Mouse (Mus musculus) CD4-positive helper T cell, adult 2 months (primary cell): ENCODE measurements around the gene H2bfm.
"Not testable (repeated sequence)": the region's sequence is repeated elsewhere in the genome, so short reads cannot be mapped to it uniquely, and the experiment has no call there.

Experiments
- DNase-seq: peaks from one replicate; pipeline ENCODE4 v3.0.0-alpha.2; 2012; ENCODE audit warnings: low read depth, missing footprints, low spot score

Gene H2bfm

GRCm38 (mm10) chrX:136927031-136927430 is at the start of gene H2bfm:
Gene H2bfm (plus strand): TSS chrX:136927325.
- DNase-seq = peak; percentile 40

GRCm38 (mm10) chrX:136895757-136896156 is 31.4 kb upstream of the H2bfm start:
- DNase-seq = peak; percentile 2

GRCm38 (mm10) chrX:136904369-136904768 is 22.8 kb upstream of the H2bfm start:
- no peak for DNase-seq

- DNase-seq = no peak
Measured at GRCm38 (mm10) chrX:136925863-136926262, 1.3 kb upstream of the H2bfm start.

- DNase-seq = no peak
Measured at GRCm38 (mm10) chrX:136937985-136938384, 10.9 kb downstream of the H2bfm start.

GRCm38 (mm10) chrX:136957583-136958279 is 30.6 kb downstream of the H2bfm start:
- DNase-seq = not testable (repeated sequence)

- not testable (repeated sequence) for DNase-seq
Measured at GRCm38 (mm10) chrX:136958300-136958699, 31.2 kb downstream of the H2bfm start.

GRCm38 (mm10) chrX:136959688-136960087 is 32.6 kb downstream of the H2bfm start:
- DNase-seq = peak; percentile 17

GRCm38 (mm10) chrX:136975397-136975796 is 48.3 kb downstream of the H2bfm start, which contains the start of gene Tmsb15b2:
Gene Tmsb15b2 (minus strand): TSS chrX:136975497.
- DNase-seq = not testable (repeated sequence)

- peak; percentile 86 for DNase-seq
Measured at GRCm38 (mm10) chrX:136976424-136977084, 49.4 kb downstream of the H2bfm start, which contains the start of the genes Tmsb15l and Tmsb15b1. Gene Tmsb15l (minus strand): TSS chrX:136976869. Gene Tmsb15b1 (minus strand): TSS chrX:136976874.
